Mouse (Mus musculus): ENCODE results near the gene Twf2. TPM values are rescaled to one million over a fixed set of nuclear protein-coding genes. Genes with fewer than 3 reads are reported as not detected.

The Twf2 gene
- polyA plus RNA-seq, 2 experiments, result 14.9 to 18.7 TPM

- Histone ChIP-seq H3K27ac (no peak overlapping the region), H3K9ac (replicated peaks) (no peak overlapping the region), H3K4me3 (ENCODE audit: insufficient read depth in 1 of 2, low read depth in 2 of 2, low read length in 2 of 2) (no peak overlapping the region), H3K36me3 (replicated peaks; ENCODE audit: control insufficient read depth, insufficient read depth, low read depth) (no peaks in the 10 kb centered on the region), H3K9me3 (ENCODE audit: control insufficient read depth, low read length) (no peaks in the 10 kb centered on the region), H3K4me1 (replicated peaks; ENCODE audit: control insufficient read depth in 2 of 2, insufficient read depth in 2 of 2, low read length in 1 of 2) (peaks cover 0 to 19% of the 10 kb centered on the region in 2 experiments; a peak in 2 of 4 replicates), H3K27me3 (ENCODE audit: control insufficient read depth, insufficient read depth, low read length) (no peaks in the 10 kb centered on the region), H3K4me2 (ENCODE audit: low read depth) (no peak overlapping the region)
- WGBS (ENCODE audit: insufficient replicate concordance), result 15% methylated on average over 5 of the region's 5 CpGs
- ATAC-seq (ENCODE audit: insufficient read depth) (no peak), DNase-seq (ENCODE audit: low read depth in 3 of 3, low spot score in 3 of 3) (no peak)
- TF ChIP-seq EP300 (IDR thresholded peaks at IDR 0.05; ENCODE audit: low read depth), result no peak
- no peak for TF ChIP-seq CTCF (IDR thresholded peaks at IDR 0.05; ENCODE audit: low read depth)
Measured at GRCm38 (mm10) chr9:106258990-106259389, 56.1 kb downstream of the Twf2 start.

- TF ChIP-seq CTCF (IDR thresholded peaks at IDR 0.05; ENCODE audit: low read depth) (no peak), EP300 (IDR thresholded peaks at IDR 0.05; ENCODE audit: low read depth) (no peak)
- no peak overlapping the region for H3K27ac ChIP-seq
Measured at GRCm38 (mm10) chr9:106261058-106261457, 58.1 kb downstream of the Twf2 start.

GRCm38 (mm10) chr9:106261491-106261890, 58.6 kb downstream of the Twf2 start:
- ATAC-seq (ENCODE audit: insufficient read depth), result no peak
- 65% methylated on average over 3 of the region's 3 CpGs for WGBS (ENCODE audit: insufficient replicate concordance)
- Histone ChIP-seq H3K36me3 (replicated peaks; ENCODE audit: control insufficient read depth, insufficient read depth, low read depth) (no peaks in the 10 kb centered on the region), H3K27me3 (ENCODE audit: control insufficient read depth, insufficient read depth, low read length) (no peaks in the 10 kb centered on the region), H3K27ac (no peak overlapping the region), H3K9ac (replicated peaks) (no peak overlapping the region), H3K9me3 (ENCODE audit: control insufficient read depth, low read length) (no peaks in the 10 kb centered on the region), H3K4me3 (ENCODE audit: insufficient read depth in 1 of 2, low read depth in 2 of 2, low read length in 2 of 2) (no peak overlapping the region), H3K4me1 (replicated peaks; ENCODE audit: control insufficient read depth in 2 of 2, insufficient read depth in 2 of 2, low read length in 1 of 2) (peaks cover 0 to 19% of the 10 kb centered on the region in 2 experiments; a peak in 2 of 4 replicates), H3K4me2 (ENCODE audit: low read depth) (no peak overlapping the region)
- no peak for DNase-seq (ENCODE audit: low read depth in 3 of 3, low spot score in 3 of 3)
- no peak for TF ChIP-seq EP300 (IDR thresholded peaks at IDR 0.05; ENCODE audit: low read depth)
- no peak for TF ChIP-seq CTCF (IDR thresholded peaks at IDR 0.05; ENCODE audit: low read depth)

More at GRCm38 (mm10) chr9:106261058-106261457, 58.1 kb downstream of the Twf2 start:
- H3K4me2 ChIP-seq (ENCODE audit: low read depth), result no peak overlapping the region
- ATAC-seq (ENCODE audit: insufficient read depth), result peak; percentile 50
- H3K9me3 ChIP-seq (ENCODE audit: control insufficient read depth, low read length), result no peaks in the 10 kb centered on the region
- peaks cover 0 to 19% of the 10 kb centered on the region in 2 experiments; a peak in 2 of 4 replicates for H3K4me1 ChIP-seq (replicated peaks; ENCODE audit: control insufficient read depth in 2 of 2, insufficient read depth in 2 of 2, low read length in 1 of 2)
- no peak overlapping the region for H3K4me3 ChIP-seq (ENCODE audit: insufficient read depth in 1 of 2, low read depth in 2 of 2, low read length in 2 of 2)
- 18% methylated on average over 6 of the region's 6 CpGs for WGBS (ENCODE audit: insufficient replicate concordance)
- H3K9ac ChIP-seq (replicated peaks), result no peak overlapping the region
- H3K27me3 ChIP-seq (ENCODE audit: control insufficient read depth, insufficient read depth, low read length), result no peaks in the 10 kb centered on the region
- H3K36me3 ChIP-seq (replicated peaks; ENCODE audit: control insufficient read depth, insufficient read depth, low read depth), result no peaks in the 10 kb centered on the region
- DNase-seq (ENCODE audit: low read depth in 3 of 3, low spot score in 3 of 3), result no peak

DNA sequence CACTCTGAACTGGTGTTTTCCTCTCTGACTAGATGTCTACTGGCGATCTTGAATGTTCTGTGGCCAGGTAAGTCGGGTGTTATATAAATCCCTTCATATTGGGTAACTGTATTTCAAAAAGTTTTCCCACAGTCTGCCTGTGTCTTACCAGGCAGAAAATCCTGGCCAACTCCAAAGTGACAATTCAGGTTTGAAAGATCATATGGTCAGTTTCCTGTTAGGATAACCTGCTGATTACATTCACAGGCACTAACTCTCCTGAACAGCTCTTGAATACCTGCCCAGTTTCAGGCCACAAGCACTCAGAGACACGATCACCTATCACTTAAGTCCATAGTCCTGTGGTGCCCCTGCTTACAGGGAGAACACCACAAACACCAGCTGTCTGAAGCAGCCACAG, 59.2 kb downstream of the Twf2 start:
- H3K27ac ChIP-seq, result no peak overlapping the region
- WGBS (ENCODE audit: insufficient replicate concordance), result 60% methylated on average over 3 of the region's 3 CpGs
- H3K27me3 ChIP-seq (ENCODE audit: control insufficient read depth, insufficient read depth, low read length), result no peaks in the 10 kb centered on the region
- H3K4me3 ChIP-seq (ENCODE audit: insufficient read depth in 1 of 2, low read depth in 2 of 2, low read length in 2 of 2), result no peak overlapping the region
- H3K4me2 ChIP-seq (ENCODE audit: low read depth), result no peak overlapping the region
- DNase-seq (ENCODE audit: low read depth in 3 of 3, low spot score in 3 of 3), result no peak
- H3K9me3 ChIP-seq (ENCODE audit: control insufficient read depth, low read length), result no peaks in the 10 kb centered on the region
- peaks cover 0 to 14% of the 10 kb centered on the region in 2 experiments; a peak in 2 of 4 replicates for H3K4me1 ChIP-seq (replicated peaks; ENCODE audit: control insufficient read depth in 2 of 2, insufficient read depth in 2 of 2, low read length in 1 of 2)
- no peaks in the 10 kb centered on the region for H3K36me3 ChIP-seq (replicated peaks; ENCODE audit: control insufficient read depth, insufficient read depth, low read depth)
- TF ChIP-seq CTCF (IDR thresholded peaks at IDR 0.05; ENCODE audit: low read depth) (no peak), EP300 (IDR thresholded peaks at IDR 0.05; ENCODE audit: low read depth) (no peak)
- no peak for ATAC-seq (ENCODE audit: insufficient read depth)
- no peak overlapping the region for H3K9ac ChIP-seq (replicated peaks)

DNA sequence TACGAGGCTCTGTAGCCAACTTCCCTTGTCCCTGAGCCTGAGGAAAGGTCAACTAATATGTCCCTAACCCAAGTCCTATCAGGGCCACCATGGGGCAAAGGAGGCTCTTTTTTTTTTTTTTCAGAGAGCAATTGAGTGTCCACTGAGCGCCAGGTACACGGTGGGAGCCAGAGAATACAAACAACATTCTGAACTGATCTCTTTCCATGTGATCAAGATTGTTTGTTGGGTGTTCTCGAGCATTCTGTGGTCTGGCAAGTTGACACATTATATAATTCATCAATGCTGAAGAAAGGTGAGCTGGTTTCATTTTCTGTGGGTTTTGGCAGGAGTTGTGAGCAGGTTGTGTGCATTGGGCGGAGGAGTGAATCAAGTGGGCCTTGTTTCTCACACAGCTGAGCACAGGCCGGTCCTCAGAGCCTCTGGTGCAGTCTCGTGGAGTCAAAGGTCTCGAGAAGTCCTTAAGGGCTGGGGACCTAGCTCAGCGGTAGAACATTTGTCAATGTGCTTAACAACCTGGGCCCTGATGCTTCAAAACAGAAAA, 60.5 kb downstream of the Twf2 start:
- Histone ChIP-seq H3K27me3 (ENCODE audit: control insufficient read depth, insufficient read depth, low read length) (no peaks in the 10 kb centered on the region), H3K9ac (replicated peaks) (no peak overlapping the region), H3K9me3 (ENCODE audit: control insufficient read depth, low read length) (no peaks in the 10 kb centered on the region), H3K36me3 (replicated peaks; ENCODE audit: control insufficient read depth, insufficient read depth, low read depth) (no peaks in the 10 kb centered on the region), H3K4me1 (replicated peaks; ENCODE audit: control insufficient read depth in 2 of 2, insufficient read depth in 2 of 2, low read length in 1 of 2) (peaks cover 0 to 8% of the 10 kb centered on the region in 2 experiments; a peak in 1 of 4 replicates), H3K27ac (no peak overlapping the region), H3K4me3 (ENCODE audit: insufficient read depth in 1 of 2, low read depth in 2 of 2, low read length in 2 of 2) (no peak overlapping the region), H3K4me2 (ENCODE audit: low read depth) (no peak overlapping the region)
- 61% methylated on average over 9 of the region's 9 CpGs for WGBS (ENCODE audit: insufficient replicate concordance)
- DNase-seq (ENCODE audit: low read depth in 3 of 3, low spot score in 3 of 3) (no peak), ATAC-seq (ENCODE audit: insufficient read depth) (no peak)
- TF ChIP-seq CTCF (IDR thresholded peaks at IDR 0.05; ENCODE audit: low read depth), result no peak
- TF ChIP-seq EP300 (IDR thresholded peaks at IDR 0.05; ENCODE audit: low read depth), result no peak

MicroRNA genes within 50 kb of the gene (microRNA counts, 519-probe panel; counts per million panel counts)
- 8,626 counts per million, percentile 90 among the panel's probes with 10 or more counts for microRNA mmu-let-7g

Small RNA genes lying within 50 kb of the gene (microRNA-seq; reads per million reads assigned to microRNA genes)
- gene Mir135a-1, result 2.5 reads per million
- gene Mirlet7g, result 48,381 reads per million, percentile 99 among the genes with 10 or more reads in this experiment

Other genes starting within 250 kb of the Twf2 start
- 0.04 TPM in 1 of 2 replicates, not detected in the other for gene Col6a5, start 242.5 kb upstream of the Twf2 start, polyA plus RNA-seq (2012; rRNA removed)
- gene Col6a5, start 242.5 kb upstream of the Twf2 start, polyA plus RNA-seq (2014; fragmentation: Nextera tagmentation; extraction: Ambion mirVana), result not detected in 2 replicates
- gene Col6a4, start 106.3 kb upstream of the Twf2 start, polyA plus RNA-seq (2012; rRNA removed), result 0.09 TPM in 1 of 2 replicates, not detected in the other
- 0.08 TPM in 1 of 2 replicates, not detected in the other for gene Col6a4, start 106.3 kb upstream of the Twf2 start, polyA plus RNA-seq (2014; fragmentation: Nextera tagmentation; extraction: Ambion mirVana)
- gene Glyctk, start 45.0 kb upstream of the Twf2 start, polyA plus RNA-seq (2012; rRNA removed), result 13.0 and 15.5 TPM in 2 replicates
- 11.6 and 13.4 TPM in 2 replicates for gene Glyctk, start 45.0 kb upstream of the Twf2 start, polyA plus RNA-seq (2014; fragmentation: Nextera tagmentation; extraction: Ambion mirVana)
- 19.9 and 24.5 TPM in 2 replicates for gene Wdr82, start 32.2 kb upstream of the Twf2 start, polyA plus RNA-seq (2012; rRNA removed)
- 6.5 and 8.1 TPM in 2 replicates for gene Wdr82, start 32.2 kb upstream of the Twf2 start, polyA plus RNA-seq (2014; fragmentation: Nextera tagmentation; extraction: Ambion mirVana)
- gene Ppm1m, start 3.4 kb upstream of the Twf2 start, polyA plus RNA-seq (2012; rRNA removed), result 7.2 and 10.0 TPM in 2 replicates
- 5.4 and 5.9 TPM in 2 replicates for gene Ppm1m, start 3.4 kb upstream of the Twf2 start, polyA plus RNA-seq (2014; fragmentation: Nextera tagmentation; extraction: Ambion mirVana)
- gene Tlr9, start 19.5 kb downstream of the Twf2 start, polyA plus RNA-seq (2012; rRNA removed), result 0.29 and 0.45 TPM in 2 replicates
- gene Tlr9, start 19.5 kb downstream of the Twf2 start, polyA plus RNA-seq (2014; fragmentation: Nextera tagmentation; extraction: Ambion mirVana), result 0.06 and 0.08 TPM in 2 replicates
- gene Alas1, start 45.5 kb downstream of the Twf2 start, polyA plus RNA-seq (2012; rRNA removed), result 29.2 and 29.8 TPM in 2 replicates
- 36.9 and 43.6 TPM in 2 replicates for gene Alas1, start 45.5 kb downstream of the Twf2 start, polyA plus RNA-seq (2014; fragmentation: Nextera tagmentation; extraction: Ambion mirVana)
- 17.8 and 18.5 TPM in 2 replicates for gene Poc1a, start 78.0 kb downstream of the Twf2 start, polyA plus RNA-seq (2012; rRNA removed)
- 21.4 and 23.7 TPM in 2 replicates for gene Poc1a, start 78.0 kb downstream of the Twf2 start, polyA plus RNA-seq (2014; fragmentation: Nextera tagmentation; extraction: Ambion mirVana)
- 8.2 and 10.0 TPM in 2 replicates for gene Dusp7, start 165.5 kb downstream of the Twf2 start, polyA plus RNA-seq (2012; rRNA removed)
- gene Dusp7, start 165.5 kb downstream of the Twf2 start, polyA plus RNA-seq (2014; fragmentation: Nextera tagmentation; extraction: Ambion mirVana), result 4.4 and 4.5 TPM in 2 replicates
- 718 and 743 TPM in 2 replicates for gene Rpl29, start 226.3 kb downstream of the Twf2 start, polyA plus RNA-seq (2012; rRNA removed)
- 713 and 720 TPM in 2 replicates for gene Rpl29, start 226.3 kb downstream of the Twf2 start, polyA plus RNA-seq (2014; fragmentation: Nextera tagmentation; extraction: Ambion mirVana)
- 13.6 and 19.5 TPM in 2 replicates for gene Acy1, start 235.2 kb downstream of the Twf2 start, polyA plus RNA-seq (2012; rRNA removed)
- gene Acy1, start 235.2 kb downstream of the Twf2 start, polyA plus RNA-seq (2014; fragmentation: Nextera tagmentation; extraction: Ambion mirVana), result 26.7 and 26.8 TPM in 2 replicates
- 17.3 and 23.7 TPM in 2 replicates for gene Abhd14b, start 244.4 kb downstream of the Twf2 start, polyA plus RNA-seq (2012; rRNA removed)
- gene Abhd14b, start 244.4 kb downstream of the Twf2 start, polyA plus RNA-seq (2014; fragmentation: Nextera tagmentation; extraction: Ambion mirVana), result 24.9 and 25.2 TPM in 2 replicates
- gene Abhd14a, start 244.6 kb downstream of the Twf2 start, polyA plus RNA-seq (2012; rRNA removed), result 14.4 and 16.4 TPM in 2 replicates
- 14.3 and 16.3 TPM in 2 replicates for gene Abhd14a, start 244.6 kb downstream of the Twf2 start, polyA plus RNA-seq (2014; fragmentation: Nextera tagmentation; extraction: Ambion mirVana)